Mouse (Mus musculus) CH12.LX (cell line): Measurements from ENCODE around the gene Depp1. TPM values are rescaled to one million over a fixed set of nuclear protein-coding genes. Genes with fewer than 3 reads are reported as not detected.

Source experiments
- DNase-seq: peaks from one replicate; pipeline ENCODE4 v3.0.0-alpha.2; 2013; ENCODE audit errors: extremely low read depth
- H3K27ac ChIP-seq: 2 replicates; pipeline ENCODE4 v1.5.1; 2012; ENCODE audit warnings: low read depth, mild to moderate bottlenecking, control low read depth, moderate library complexity; ENCODE audit not compliant: insufficient read depth
- H3K27me3 ChIP-seq: replicated peaks from 2 replicates; pipeline ENCODE3; 2012; ENCODE audit warnings: inconsistent platforms
- H3K36me3 ChIP-seq, 2 experiments: replicated peaks in 1 of 2; 2 replicates each; pipeline versions ENCODE3 to v1.6.1; 2012; ENCODE audit warnings: inconsistent platforms in 1 of 2, low read length in 1 of 2, mild to moderate bottlenecking in 1 of 2, mixed read lengths in 1 of 2, moderate library complexity in 1 of 2; ENCODE audit not compliant: control insufficient read depth in 1 of 2, insufficient read depth in 1 of 2
- H3K4me1 ChIP-seq, 2 experiments: 2 replicates each; pipeline ENCODE4 v1.6.1; 2012; ENCODE audit warnings: inconsistent platforms in 1 of 2, moderate library complexity in 1 of 2; ENCODE audit not compliant: insufficient read depth in 2 of 2, control insufficient read depth in 1 of 2
- H3K4me2 ChIP-seq: 2 replicates; pipeline ENCODE4 v1.6.1; 2012; ENCODE audit warnings: low read depth, mild to moderate bottlenecking, control low read depth; ENCODE audit not compliant: poor library complexity, insufficient read depth, severe bottlenecking
- H3K4me3 ChIP-seq, 3 experiments: fragments of 150-350 bp in 1 of 3; sonication (generic) in 1 of 3; replicated peaks in 1 of 3; 2 replicates each; pipeline versions ENCODE3 to v1.5.1; 2011 to 2012; ENCODE audit warnings: low read depth in 2 of 3, low read length in 2 of 3, mild to moderate bottlenecking in 2 of 3, moderate library complexity in 2 of 3, control low read depth in 1 of 3, improper control_type of control experiment in 1 of 3, inconsistent platforms in 1 of 3, mixed read lengths in 1 of 3; ENCODE audit not compliant: poor library complexity in 1 of 3
- H3K79me2 ChIP-seq: replicated peaks from 2 replicates; pipeline ENCODE4 v1.6.1; 2012; ENCODE audit warnings: mild to moderate bottlenecking, moderate library complexity; ENCODE audit not compliant: control insufficient read depth, poor library complexity, insufficient read depth, severe bottlenecking; ENCODE audit errors: extremely low read depth
- H3K9ac ChIP-seq: 2 replicates; pipeline ENCODE4 v1.6.1; 2012; ENCODE audit warnings: low read depth, mild to moderate bottlenecking, control low read depth, moderate library complexity; ENCODE audit not compliant: insufficient read depth
- H3K9me3 ChIP-seq: replicated peaks from 2 replicates; pipeline ENCODE3; 2012; ENCODE audit warnings: low read length, inconsistent platforms, mixed read lengths
- CTCF ChIP-seq, 2 experiments: IDR thresholded peaks in 1 of 2; conservative IDR thresholded peaks in 1 of 2; 2 replicates each; pipeline ENCODE4 v1.5.1; 2011 to 2012; ENCODE audit warnings: low read depth in 2 of 2, low read length in 2 of 2, improper control_type of control experiment in 1 of 2, inconsistent platforms in 1 of 2, mild to moderate bottlenecking in 1 of 2, moderate library complexity in 1 of 2
- ETS1 ChIP-seq: conservative IDR thresholded peaks from 2 replicates; pipeline ENCODE4 v1.6.1; 2012; ENCODE audit warnings: low read depth, mild to moderate bottlenecking, inconsistent platforms, low read length, improper control_type of control experiment, moderate library complexity
- GABPA ChIP-seq: IDR thresholded peaks from 2 replicates; pipeline ENCODE4 v1.6.1; 2012; ENCODE audit warnings: low read depth, low read length, improper control_type of control experiment, inconsistent platforms; ENCODE audit not compliant: insufficient replicate concordance
- HCFC1 ChIP-seq: IDR thresholded peaks from 2 replicates; pipeline ENCODE4 v1.6.1; 2012; ENCODE audit warnings: low read depth, mild to moderate bottlenecking, inconsistent platforms, low read length, improper control_type of control experiment
- JUND ChIP-seq: conservative IDR thresholded peaks from 2 replicates; pipeline ENCODE4 v1.6.1; 2011; ENCODE audit warnings: low read depth, low read length, improper control_type of control experiment
- KAT2A ChIP-seq: IDR thresholded peaks from 2 replicates; pipeline ENCODE4 v1.6.1; 2012; ENCODE audit warnings: low read length, improper control_type of control experiment, inconsistent platforms; ENCODE audit not compliant: insufficient replicate concordance
- MAFK ChIP-seq: IDR thresholded peaks from 2 replicates; pipeline ENCODE4 v1.6.1; 2011; ENCODE audit warnings: low read length, improper control_type of control experiment; ENCODE audit not compliant: insufficient replicate concordance
- MAX ChIP-seq: IDR thresholded peaks from 2 replicates; pipeline ENCODE4 v1.6.1; 2011; ENCODE audit warnings: low read length, improper control_type of control experiment
- MAZ ChIP-seq: IDR thresholded peaks from 2 replicates; pipeline ENCODE4 v1.6.1; 2012; ENCODE audit warnings: low read depth, mild to moderate bottlenecking, inconsistent platforms, low read length, improper control_type of control experiment, moderate library complexity
- MEF2A ChIP-seq: IDR thresholded peaks from 2 replicates; pipeline ENCODE4 v1.6.1; 2014; ENCODE audit warnings: low read depth, mild to moderate bottlenecking, inconsistent platforms, low read length, improper control_type of control experiment, borderline replicate concordance
- MXI1 ChIP-seq: IDR thresholded peaks from 2 replicates; pipeline ENCODE4 v1.6.1; 2011; ENCODE audit warnings: mild to moderate bottlenecking, low read depth, low read length, improper control_type of control experiment
- NELFE ChIP-seq: IDR thresholded peaks from 2 replicates; pipeline ENCODE4 v1.6.1; 2011; ENCODE audit warnings: low read depth, low read length, improper control_type of control experiment
- NRF1 ChIP-seq: IDR thresholded peaks from 2 replicates; pipeline ENCODE4 v1.6.1; 2014; ENCODE audit warnings: low read depth, mild to moderate bottlenecking, inconsistent platforms, low read length, improper control_type of control experiment, moderate library complexity
- PAX5 ChIP-seq: IDR thresholded peaks from 2 replicates; pipeline ENCODE4 v1.6.1; 2012; ENCODE audit warnings: low read length, inconsistent platforms, mixed read lengths
- POLR2A ChIP-seq: IDR thresholded peaks from 2 replicates; pipeline ENCODE4 v1.6.1; 2011; ENCODE audit warnings: low read depth, mild to moderate bottlenecking, improper control_type of control experiment, low read length
- SIN3A ChIP-seq: IDR thresholded peaks from 2 replicates; pipeline ENCODE4 v1.6.1; 2012; ENCODE audit warnings: low read length, improper control_type of control experiment, inconsistent platforms
- SMC3 ChIP-seq: IDR thresholded peaks from 2 replicates; pipeline ENCODE4 v1.6.1; 2011; ENCODE audit warnings: low read depth, low read length, improper control_type of control experiment
- TCF12 ChIP-seq: IDR thresholded peaks from 2 replicates; pipeline ENCODE4 v1.6.1; 2014; ENCODE audit warnings: low read depth, mild to moderate bottlenecking, inconsistent platforms, low read length, improper control_type of control experiment
- UBTF ChIP-seq: IDR thresholded peaks from 2 replicates; pipeline ENCODE4 v1.6.1; 2012; ENCODE audit warnings: low read depth, mild to moderate bottlenecking, inconsistent platforms, low read length, improper control_type of control experiment, moderate library complexity
- USF1 ChIP-seq: IDR thresholded peaks from 2 replicates; pipeline ENCODE4 v1.6.1; 2014; ENCODE audit warnings: low read depth, mild to moderate bottlenecking, inconsistent platforms, low read length, improper control_type of control experiment
- USF2 ChIP-seq: conservative IDR thresholded peaks from 2 replicates; pipeline ENCODE4 v1.6.1; 2011; ENCODE audit warnings: low read depth, low read length, improper control_type of control experiment
- ZC3H11A ChIP-seq: IDR thresholded peaks from 2 replicates; pipeline ENCODE4 v1.6.1; 2012; ENCODE audit warnings: low read depth, mild to moderate bottlenecking, inconsistent platforms, low read length, improper control_type of control experiment
- ZKSCAN1 ChIP-seq: IDR thresholded peaks from 2 replicates; pipeline ENCODE4 v1.6.1; 2012; ENCODE audit warnings: low read depth, inconsistent platforms, low read length, improper control_type of control experiment, borderline replicate concordance
- ZNF384 ChIP-seq: IDR thresholded peaks from 2 replicates; pipeline ENCODE4 v1.6.1; 2012; ENCODE audit warnings: low read depth, low read length, improper control_type of control experiment, inconsistent platforms
- dilution Hi-C: fragments of 300-500 bp; cut with MboI; formaldehyde crosslinking; loops from 2 replicates; pipeline ENCODE4 v1.14.3; 2020; ENCODE audit warnings: low sequenced_read_pairs; ENCODE audit not compliant: extremely low pct_unique_long_range_greater_than_20kb, extremely low pct_ligation_motif_present
- in situ Hi-C: fragments of 300-500 bp; cut with MboI; formaldehyde crosslinking; loops from 3 replicates; pipeline ENCODE4 v1.14.3; 2019; ENCODE audit warnings: low sequenced_read_pairs, low pct_ligation_motif_present, low pct_unique_long_range_greater_than_20kb, mixed read lengths
- polyA plus RNA-seq: library from polyadenylated mRNA; unstranded; fragments of >175 nt; gene quantifications from 2 replicates; pipeline ENCODE4 v1.2.1, GENCODE M21; 2012; ENCODE audit warnings: low read depth; ENCODE audit not compliant: insufficient read length
- total RNA-seq, 2 experiments: library from RNA; depleted of rRNA; stranded (reverse); fragments of 300-350 nt in 1 of 2; fragments of >200 nt in 1 of 2; gene quantifications; 2 replicates each; pipeline ENCODE4 v1.2.3; 2012 to 2014

The Depp1 gene
- total and polyA plus RNA-seq, 3 experiments = 0.13 to 0.47 TPM; not detected in 1

DNA sequence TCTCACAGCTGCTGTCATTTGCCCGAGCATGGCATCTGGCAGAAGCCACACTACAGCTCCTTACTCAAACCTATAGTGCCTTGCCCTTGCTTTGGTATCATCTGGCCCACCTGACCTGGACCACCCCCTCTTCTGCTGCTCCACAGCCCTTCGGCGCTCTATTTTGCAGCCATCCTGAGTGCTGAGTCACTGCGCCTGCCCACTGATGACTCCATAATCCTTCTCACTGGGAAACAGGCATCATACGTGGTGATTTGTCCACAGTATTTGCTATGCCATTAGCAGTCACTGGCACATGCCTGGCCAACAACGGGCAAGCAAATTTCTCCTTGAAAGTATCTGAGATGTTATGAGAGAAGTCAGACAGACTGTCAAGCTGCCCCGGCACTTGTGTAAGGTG, 598 bp upstream of the Depp1 start:
- dilution Hi-C loops = no loop called here
- Histone ChIP-seq H3K36me3 (peaks cover 85 to 99% of the 10 kb centered on the region in 2 experiments), H3K27ac (no peak overlapping the region; the same call in 1 of the 2 replicates), H3K9ac (no peak overlapping the region), H3K4me2 (no peak overlapping the region), H3K9me3 (no peaks in the 10 kb centered on the region), H3K79me2 (no peaks in the 10 kb centered on the region; the same call in 1 of the 2 replicates), H3K4me3 (no peak overlapping the region), H3K4me1 (peaks cover 8 to 20% of the 10 kb centered on the region in 2 experiments; a peak in 3 of 4 replicates), H3K27me3 (no peaks in the 10 kb centered on the region)
- TF ChIP-seq GABPA (no peak), HCFC1 (no peak), ZKSCAN1 (no peak), KAT2A (no peak), MXI1 (no peak), NRF1 (no peak)
- in situ Hi-C loops = loop anchor here (5.0 kb wide), 1 partner anchor 47 kb away; no protein-coding TSS in a partner anchor
- DNase-seq = no peak

DNA sequence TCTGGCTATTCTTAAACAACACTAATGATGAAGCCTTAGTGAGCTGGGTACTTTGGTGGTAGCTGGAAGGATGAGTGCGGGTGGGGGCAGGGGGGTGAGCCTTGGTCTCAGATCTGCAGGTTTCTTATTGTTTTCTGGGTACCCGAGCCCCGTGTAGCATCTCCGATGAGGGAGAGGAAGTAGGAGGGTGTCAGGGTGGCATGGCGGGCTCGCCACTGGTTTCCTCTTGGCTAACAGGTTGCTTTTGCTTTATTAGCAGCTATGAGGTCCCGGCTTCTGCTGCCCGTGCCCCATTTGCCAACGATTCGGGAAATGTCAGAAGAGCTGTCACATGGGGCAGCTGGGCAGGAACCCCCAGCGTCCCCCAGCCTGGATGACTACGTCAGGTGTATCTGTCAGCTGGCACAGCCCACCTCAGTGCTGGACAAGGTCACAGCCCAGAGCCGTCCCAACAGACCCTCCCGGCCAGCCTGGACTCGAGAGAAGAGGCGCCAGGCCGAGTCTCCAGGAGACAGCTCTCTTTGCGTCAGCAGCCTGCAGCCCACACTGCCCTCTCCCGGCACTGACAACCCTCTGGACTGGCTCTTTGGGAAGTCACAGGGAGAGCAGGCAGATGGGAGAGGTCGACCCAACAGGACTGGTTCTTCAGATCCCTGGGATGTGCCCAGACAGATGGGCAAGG, 1.2 kb downstream of the Depp1 start:
- peaks cover 85 to 93% of the 10 kb centered on the region in 2 experiments for H3K36me3 ChIP-seq
- H3K27me3 ChIP-seq = no peaks in the 10 kb centered on the region
- no peaks in the 10 kb centered on the region for H3K9me3 ChIP-seq
- peaks cover 14 to 31% of the 10 kb centered on the region in 2 experiments for H3K4me1 ChIP-seq
- H3K4me2 ChIP-seq = no peak overlapping the region
- H3K79me2 ChIP-seq = no peaks in the 10 kb centered on the region; the same call in 1 of the 2 replicates
- DNase-seq = no peak
- dilution Hi-C loops (no loop called here), in situ Hi-C loops (loop anchor here (5.0 kb wide), 1 partner anchor 46 kb away; no protein-coding TSS in a partner anchor)
- H3K4me3 ChIP-seq = no peak overlapping the region
- no peak overlapping the region for H3K9ac ChIP-seq
- no peak overlapping the region for H3K27ac ChIP-seq
- no peak for TF ChIP-seq MAZ

DNA sequence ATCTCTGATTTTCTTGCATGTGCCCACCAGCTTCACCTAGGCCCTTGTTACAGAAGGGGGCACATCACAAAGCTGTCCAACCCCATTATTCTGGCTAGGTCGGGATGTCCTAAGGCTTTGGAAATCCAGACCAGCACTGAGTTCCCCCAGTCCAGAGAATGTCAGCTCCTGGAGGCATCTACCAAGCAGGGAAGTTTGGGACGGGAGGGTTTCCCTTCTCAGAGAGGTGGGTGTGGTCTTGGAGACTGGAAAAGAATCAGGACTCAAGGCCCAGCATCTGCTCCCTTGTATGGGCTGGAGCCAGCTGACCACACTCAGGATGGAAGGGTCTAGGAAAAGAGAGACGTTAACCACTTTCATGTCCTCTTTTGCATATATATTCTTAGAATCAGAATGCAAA, 2.8 kb downstream of the Depp1 start:
- in situ Hi-C loops = loop anchor here (5.0 kb wide), 1 partner anchor 44 kb away; no protein-coding TSS in a partner anchor
- no peak overlapping the region for H3K4me3 ChIP-seq
- dilution Hi-C loops = no loop called here
- no peak overlapping the region for H3K9ac ChIP-seq
- no peak overlapping the region for H3K27ac ChIP-seq
- H3K9me3 ChIP-seq = no peaks in the 10 kb centered on the region
- TF ChIP-seq TCF12 (no peak), CTCF (conservative IDR thresholded peaks at IDR 0.05 in 1 of 2, IDR thresholded peaks at IDR 0.05 in 1 of 2; ENCODE audit: low read depth in 2 of 2, low read length in 2 of 2) (no peak), MEF2A (no peak), SMC3 (no peak), ZNF384 (no peak), USF1 (no peak), UBTF (no peak), USF2 (no peak), NRF1 (no peak), POLR2A (no peak), NELFE (no peak), PAX5 (no peak), ETS1 (no peak), MAZ (no peak), SIN3A (no peak), JUND (no peak), MXI1 (no peak), ZC3H11A (no peak), MAX (no peak), MAFK (no peak)
- H3K36me3 ChIP-seq = peaks cover 85 to 92% of the 10 kb centered on the region in 2 experiments
- DNase-seq = no peak
- H3K4me1 ChIP-seq = peaks cover 14 to 31% of the 10 kb centered on the region in 2 experiments
- H3K79me2 ChIP-seq = no peaks in the 10 kb centered on the region; the same call in 1 of the 2 replicates
- no peaks in the 10 kb centered on the region for H3K27me3 ChIP-seq
- no peak overlapping the region for H3K4me2 ChIP-seq
